ENCODE assay signal across 25 mouse cellular contexts in the genomic region with DNA sequence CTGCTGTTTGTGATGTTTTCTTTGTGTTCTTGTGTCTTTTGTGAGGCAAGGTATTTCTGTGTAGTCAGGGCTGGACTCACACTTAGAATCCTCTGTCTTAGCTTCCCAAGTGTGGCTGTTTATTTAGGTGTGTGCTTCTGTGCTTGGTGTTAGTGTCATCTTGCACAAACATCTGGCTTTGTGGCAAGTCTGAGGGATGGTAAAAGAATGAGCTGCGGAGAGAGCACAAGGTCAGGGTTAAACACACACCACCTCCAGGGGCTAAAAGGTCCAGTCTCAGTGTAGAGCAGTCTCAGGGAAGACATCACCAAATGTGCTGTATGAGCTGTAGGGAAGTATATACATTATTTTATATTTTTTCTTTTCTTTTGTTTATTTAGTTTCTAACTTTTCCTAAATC. TPM values are rescaled to one million over a fixed set of nuclear protein-coding genes. Genes with fewer than 3 reads are reported as not detected.
A peak's percentile ranks its signal among the peaks of the same experiment; 100 is the strongest.
DNase-seq lines count a peak whose midpoint lies in the region; ATAC-seq lines count a peak whose summit lies in the region.
"Had no signal": no experiment of that assay in that cellular context is flagged by ENCODE, and none has a peak within 500 bp of the region (broad histone marks: within the 10 kb centered on the region; RNA-seq: fewer than 3 reads in every experiment).

No protein-coding gene starts in this region.

- peak; percentile 64 for DNase-seq in embryo, embryonic 10 days (ENCODE audit: low spot score)
- peak; percentile 27 for DNase-seq in embryo, embryonic 11 days
- peak; percentile 45 for DNase-seq in mesoderm, embryonic 11.5 days (ENCODE audit: low read depth, low spot score)
- DNase-seq in heart, adult 11 months = no peak
- DNase-seq: adrenal gland, adult 8-10 months; adrenal gland, postnatal 25 days; cerebellum, adult 18-20 months; cerebellum, adult 9-10 months; cerebellum, postnatal 14 days; gastrocnemius, postnatal 10 days; gastrocnemius, postnatal 36 days had no signal

- H3K9me3 ChIP-seq in midbrain, embryonic 12.5 days = no peaks in the 10 kb centered on the region
- H3K9me3 ChIP-seq in midbrain, embryonic 15.5 days = no peaks in the 10 kb centered on the region
- H3K9me3 ChIP-seq: embryonic facial prominence, embryonic 13.5 days; forebrain, embryonic 12.5 days; forebrain, embryonic 15.5 days had no signal

- ATAC-seq in midbrain, embryonic 12.5 days (ENCODE audit: low FRiP score, low read depth) = no peak
- no peak for ATAC-seq in midbrain, embryonic 15.5 days (replicated peaks)
- ATAC-seq in monocyte, adult 5-6 weeks (replicated peaks; ENCODE audit: insufficient number of reproducible peaks, low FRiP score, low TSS enrichment, poor library complexity, severe bottlenecking) = no peak
- ATAC-seq: activated CD4-positive, CD25-positive, alpha-beta regulatory T cell, adult 4 months; CD4-positive, CD25-positive, alpha-beta regulatory T cell, adult 4 months; forebrain, embryonic 15.5 days; hindbrain, postnatal 0 days; inflammation-experienced regulatory T-cells, adult 6 months; intestine, embryonic 16.5 days had no signal

- peaks cover 6% of the 10 kb centered on the region; the same call in 1 of the 2 replicates for H3K36me3 ChIP-seq in midbrain, embryonic 12.5 days
- H3K36me3 ChIP-seq in midbrain, embryonic 15.5 days (replicated peaks) = no peaks in the 10 kb centered on the region
- H3K36me3 ChIP-seq: embryonic facial prominence, embryonic 13.5 days had no signal

- H3K4me1 ChIP-seq in midbrain, embryonic 12.5 days = no peaks in the 10 kb centered on the region
- no peaks in the 10 kb centered on the region for H3K4me1 ChIP-seq in midbrain, embryonic 15.5 days
- H3K4me1 ChIP-seq: forebrain, embryonic 12.5 days; forebrain, embryonic 15.5 days had no signal

- no peak overlapping the region for H3K4me2 ChIP-seq in midbrain, embryonic 12.5 days (replicated peaks)
- H3K4me2 ChIP-seq in midbrain, embryonic 15.5 days = no peak overlapping the region
- H3K4me2 ChIP-seq: embryonic facial prominence, embryonic 13.5 days; forebrain, embryonic 12.5 days; forebrain, embryonic 15.5 days; heart, embryonic 11.5 days; hindbrain, embryonic 14.5 days had no signal

- 0 out of 2 replicates have a peak overlapping the region, but pooled peaks have one; percentile 3 for H3K27ac ChIP-seq in midbrain, embryonic 12.5 days (replicated peaks)
- no peak overlapping the region for H3K27ac ChIP-seq in midbrain, embryonic 15.5 days
- H3K27ac ChIP-seq: embryonic facial prominence, embryonic 13.5 days; forebrain, embryonic 12.5 days; forebrain, embryonic 15.5 days; hindbrain, embryonic 14.5 days; hindbrain, postnatal 0 days had no signal

- H3K9ac ChIP-seq in midbrain, embryonic 12.5 days (replicated peaks) = no peak overlapping the region
- no peak overlapping the region for H3K9ac ChIP-seq in midbrain, embryonic 15.5 days
- H3K9ac ChIP-seq: embryonic facial prominence, embryonic 13.5 days; forebrain, embryonic 12.5 days; forebrain, embryonic 15.5 days; hindbrain, embryonic 14.5 days had no signal

- WGBS in midbrain, embryonic 12.5 days = 64% methylated on average over 1 of the region's 1 CpGs
- 81% methylated on average over 1 of the region's 1 CpGs for WGBS in midbrain, embryonic 15.5 days

- no peaks in the 10 kb centered on the region for H3K27me3 ChIP-seq in midbrain, embryonic 12.5 days
- no peaks in the 10 kb centered on the region for H3K27me3 ChIP-seq in midbrain, embryonic 15.5 days (replicated peaks)
- H3K27me3 ChIP-seq: embryonic facial prominence, embryonic 13.5 days; forebrain, embryonic 12.5 days; forebrain, embryonic 15.5 days had no signal

- no peak overlapping the region for H3K4me3 ChIP-seq in midbrain, embryonic 12.5 days
- H3K4me3 ChIP-seq in midbrain, embryonic 15.5 days = no peak overlapping the region
- H3K4me3 ChIP-seq: embryonic facial prominence, embryonic 13.5 days; erythroblast, embryonic 14.5 days; forebrain, embryonic 12.5 days; forebrain, embryonic 15.5 days had no signal

RNA-seq across cellular contexts. Expression of a gene that starts 57.1 kb away (rescaled TPM):
- polyA plus RNA-seq in midbrain, embryonic 12.5 days (2016; fragmentation: Nextera tagmentation; extraction: Ambion mirVana) = 57.9 and 59.2 TPM in 2 replicates
- polyA plus RNA-seq in midbrain, embryonic 15.5 days (2015; fragmentation: Nextera tagmentation; extraction: Ambion mirVana) = 50.2 and 57.8 TPM in 2 replicates
- total RNA-seq in monocyte, adult 5-6 weeks (2017) = 47.5 to 106 TPM (median 61.5 TPM) in 3 replicates
